Mouse (Mus musculus) testis, adult 10 weeks (tissue): ENCODE results near the gene Gm20914. TPM values are rescaled to one million over a fixed set of nuclear protein-coding genes. Genes with fewer than 3 reads are reported as not detected.

Experiments used
- polyA plus RNA-seq: library from polyadenylated mRNA; stranded (reverse); fragments of 350-450 nt; fragmentation: Illumina TruSeq; extraction: RNeasy Lipid Tissue Mini Kit (QIAGEN cat#74804); gene quantifications from one replicate; pipeline ENCODE4 v1.2.3, GENCODE M21; 2014; ENCODE audit warnings: low read depth, low replicate concordance

Gm20914 gene
- 4.6 TPM for polyA plus RNA-seq

GRCm38 (mm10) chrY:5725678-5726077 is at the start of gene Gm20914:
TSS of gene Gm20914 (plus strand) at chrY:5725978.

Other genes with a start within 250 kb of the Gm20914 start
- 2.9 TPM for gene Gm21854, start 69.0 kb upstream of the Gm20914 start, polyA plus RNA-seq
- gene Gm28171, start 67.4 kb downstream of the Gm20914 start, polyA plus RNA-seq = 4.6 TPM
- gene Gm21778, start 216.5 kb downstream of the Gm20914 start, polyA plus RNA-seq = 2.8 TPM